Mouse (Mus musculus): Measurements from ENCODE around the gene Ap1m1.

Ap1m1 gene

DNA sequence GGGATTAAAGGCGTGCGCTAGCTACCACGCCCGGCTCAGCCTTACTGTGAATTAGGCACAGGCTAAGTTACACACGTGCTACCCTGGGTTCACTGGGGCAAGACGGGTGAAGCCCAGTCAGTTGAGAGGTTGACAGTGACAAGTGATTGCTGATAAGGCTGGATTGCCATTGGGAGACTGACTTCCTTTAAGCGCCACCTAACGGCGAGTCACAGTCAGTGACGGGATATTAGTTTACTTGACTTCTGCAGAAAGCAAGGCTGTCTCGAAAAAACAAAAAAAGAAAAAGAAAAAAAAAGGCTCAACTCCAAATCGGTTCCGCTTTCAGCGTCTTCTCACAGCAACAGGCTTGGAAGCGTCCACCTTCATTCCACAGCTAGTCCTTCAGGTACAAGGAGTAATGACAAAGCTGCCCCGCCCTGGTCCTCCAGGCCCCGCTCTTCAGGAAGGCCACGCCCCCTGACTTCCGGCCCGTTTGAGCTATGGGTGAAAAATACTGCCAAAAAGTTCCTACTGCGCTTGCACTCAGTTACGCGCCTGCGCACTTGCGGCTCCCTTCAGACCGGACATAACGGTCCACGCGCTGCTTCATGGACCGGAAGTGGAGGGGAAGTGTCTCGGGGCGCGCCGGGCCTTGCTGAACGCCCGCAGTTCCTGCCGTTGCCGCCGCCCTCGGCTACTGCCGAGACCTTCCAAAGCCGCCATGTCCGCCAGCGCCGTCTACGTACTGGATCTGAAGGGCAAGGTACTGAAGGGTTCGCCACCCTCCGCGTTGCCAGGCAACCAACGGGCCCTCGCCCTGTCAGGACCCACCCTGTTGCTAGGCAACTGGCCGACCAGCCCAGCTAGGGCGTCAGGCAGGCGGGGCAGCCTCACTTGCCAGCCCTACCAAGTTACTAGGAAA lies at the start of gene Ap1m1:
Gene Ap1m1 (plus strand): TSS at position 520 of the 904 bp plus-strand sequence.
- in situ Hi-C loops (cut with MboI; ENCODE audit: low sequenced_read_pairs): no loop called here

DNA sequence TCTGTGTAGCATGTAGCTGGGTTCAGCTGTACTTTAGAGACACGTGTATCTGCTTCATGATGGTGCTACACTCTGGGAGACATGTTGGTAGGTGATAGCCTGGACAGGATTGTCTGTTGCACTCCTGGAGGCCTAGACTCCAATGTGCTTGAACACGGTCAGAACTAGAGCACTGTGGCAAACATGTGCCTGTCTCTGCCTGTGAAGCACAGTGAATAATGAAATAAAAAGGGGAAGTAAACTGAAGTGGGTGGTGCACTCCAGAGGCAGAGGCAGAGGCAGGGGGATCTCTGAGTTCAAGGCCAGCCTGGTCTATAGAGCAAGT lies 49.6 kb upstream of the Ap1m1 start:
- in situ Hi-C loops (cut with MboI; ENCODE audit: low sequenced_read_pairs): no loop called here

DNA sequence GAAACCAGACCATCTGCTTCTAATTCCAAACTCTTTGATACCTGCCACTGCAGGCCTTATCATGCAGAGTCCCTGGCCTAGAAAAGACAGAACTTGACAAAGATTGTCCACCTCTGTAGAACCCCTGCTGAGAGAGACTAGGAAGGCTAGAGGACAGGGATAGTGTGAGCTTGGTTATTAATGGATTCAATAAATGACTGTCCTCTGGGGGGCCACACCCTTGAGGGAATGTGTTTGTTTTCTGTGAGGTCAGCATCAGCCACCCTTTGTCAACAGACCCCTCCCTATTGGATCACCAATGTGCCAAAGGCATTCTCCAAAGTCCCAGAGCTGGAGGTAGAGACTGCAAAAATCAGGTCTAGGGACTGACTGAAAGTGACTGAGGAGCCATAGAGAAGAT lies 47.8 kb upstream of the Ap1m1 start:
- in situ Hi-C loops (cut with MboI; ENCODE audit: low sequenced_read_pairs): no loop called here

DNA sequence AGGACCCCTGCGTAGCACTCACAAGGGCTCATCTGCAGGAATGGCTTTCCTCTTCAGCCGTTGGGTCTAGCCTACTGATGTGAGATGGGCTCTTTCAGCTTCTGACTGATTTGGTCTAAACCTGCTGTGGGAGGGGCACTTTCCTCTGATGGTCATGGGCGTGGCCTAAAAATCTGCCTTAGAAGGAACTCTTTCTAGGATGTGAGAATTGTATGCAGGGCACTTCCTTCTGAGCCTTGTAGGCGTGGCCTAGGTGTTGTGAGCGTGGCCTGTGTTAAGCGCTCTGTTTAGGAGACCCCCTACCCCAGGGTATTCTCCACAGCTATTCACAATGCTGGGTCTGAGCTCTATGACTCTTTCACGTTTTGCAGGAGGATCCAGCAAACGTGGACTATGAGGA lies 41.8 kb upstream of the Ap1m1 start:
- in situ Hi-C loops (cut with MboI; ENCODE audit: low sequenced_read_pairs): no loop called here

DNA sequence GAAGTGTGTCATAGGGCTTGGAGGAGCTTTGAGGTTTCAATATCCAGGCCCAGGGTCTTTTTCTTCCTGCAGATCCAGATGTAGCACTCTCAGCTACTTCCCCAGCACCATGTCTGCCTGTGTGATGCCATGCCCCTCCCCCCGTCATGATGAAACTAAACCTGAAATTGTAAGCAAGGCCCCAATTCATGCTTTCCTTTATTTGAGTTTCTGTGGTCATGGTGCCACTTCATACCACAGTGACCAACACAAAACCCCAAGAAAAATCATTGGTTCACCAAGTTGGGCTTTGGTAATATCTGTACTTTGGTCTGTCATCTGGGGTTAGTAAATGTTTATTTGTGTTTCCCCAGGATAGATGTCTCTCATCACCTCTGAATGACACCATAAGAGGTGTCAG lies 31.2 kb upstream of the Ap1m1 start:
- in situ Hi-C loops (cut with MboI; ENCODE audit: low sequenced_read_pairs): no loop called here

DNA sequence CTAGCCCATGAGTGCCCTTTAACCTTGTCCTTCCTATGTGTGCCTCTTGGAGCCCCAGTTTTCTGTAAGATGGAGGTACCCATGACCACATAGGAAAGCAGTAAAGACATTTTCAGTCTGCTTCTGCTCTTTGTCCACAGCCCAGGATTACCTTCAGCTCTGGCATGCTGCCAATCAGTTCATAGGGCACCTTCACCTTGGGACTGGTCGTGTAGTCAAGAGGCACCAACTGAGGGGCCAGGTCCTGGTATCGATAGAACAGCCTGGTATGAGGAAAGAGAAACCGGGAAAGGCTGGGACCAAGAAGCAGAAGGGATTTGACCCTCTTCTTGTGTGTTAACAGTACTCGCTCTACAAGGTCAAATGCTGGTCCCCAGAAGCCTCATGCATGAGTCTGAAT lies 29.6 kb upstream of the Ap1m1 start:
- in situ Hi-C loops (cut with MboI; ENCODE audit: low sequenced_read_pairs): no loop called here

DNA sequence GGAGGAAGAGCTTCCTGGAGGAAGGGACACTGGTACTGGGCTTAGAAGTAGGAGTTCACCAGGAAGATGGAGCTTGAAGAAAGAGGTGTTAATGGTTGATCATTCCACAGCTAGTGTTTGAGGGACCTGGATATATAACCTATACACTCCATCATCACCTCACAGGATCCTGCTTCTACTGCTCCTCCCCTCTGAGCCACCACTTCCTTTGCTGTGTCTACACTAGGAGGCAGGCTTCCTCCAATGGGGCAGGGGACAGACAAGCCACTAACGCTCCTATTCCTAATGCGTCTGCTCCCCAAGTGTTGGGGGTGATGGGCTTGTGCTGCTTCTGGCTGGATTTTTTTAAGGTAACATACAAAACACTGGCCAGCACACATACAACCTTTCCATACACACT lies 29.1 kb upstream of the Ap1m1 start:
- in situ Hi-C loops (cut with MboI; ENCODE audit: low sequenced_read_pairs): no loop called here

DNA sequence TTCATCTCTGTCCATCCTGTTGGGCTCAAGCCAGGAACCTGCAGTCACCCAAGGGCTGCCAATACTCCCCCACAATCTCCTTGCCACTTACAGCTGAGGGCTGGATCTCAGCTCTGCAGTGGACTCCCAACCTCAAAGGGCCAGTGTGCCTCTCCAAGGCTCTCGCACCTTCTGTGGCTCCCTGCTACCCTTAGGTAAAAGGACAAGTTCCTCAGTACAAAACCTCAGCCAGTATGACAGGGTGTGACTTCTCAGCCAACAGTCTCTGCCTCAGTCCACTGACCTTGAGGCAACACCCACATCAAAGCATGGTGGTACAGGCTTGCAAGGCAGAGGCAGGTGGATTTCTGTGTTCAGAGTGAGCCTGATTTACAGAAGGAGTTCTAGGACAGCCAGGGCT lies 28.0 kb upstream of the Ap1m1 start:
- in situ Hi-C loops (cut with MboI; ENCODE audit: low sequenced_read_pairs): no loop called here

DNA sequence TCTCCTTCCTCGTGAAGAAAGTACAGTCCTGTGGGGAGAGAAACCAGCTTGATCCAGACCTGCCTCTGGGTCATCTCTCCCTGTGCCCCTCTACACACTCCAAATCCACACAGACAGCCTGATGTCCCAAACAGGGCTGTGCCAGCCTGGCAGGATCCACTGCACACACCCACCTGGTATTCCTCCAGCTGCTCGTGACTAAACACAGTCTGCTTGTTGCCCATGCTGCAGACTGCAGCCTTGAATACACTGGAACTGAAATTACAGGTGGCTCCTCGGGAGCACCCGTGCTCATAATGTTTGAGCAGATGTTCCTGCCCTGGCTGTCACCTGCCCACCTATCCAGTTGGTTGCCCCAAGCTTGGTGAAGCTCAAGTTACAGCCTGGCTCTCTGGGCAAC lies 27.1 kb upstream of the Ap1m1 start, which contains the start of gene Cib3:
Gene Cib3 (minus strand): TSS at position 87 of the 400 bp plus-strand sequence.
- in situ Hi-C loops (cut with MboI; ENCODE audit: low sequenced_read_pairs): no loop called here

DNA sequence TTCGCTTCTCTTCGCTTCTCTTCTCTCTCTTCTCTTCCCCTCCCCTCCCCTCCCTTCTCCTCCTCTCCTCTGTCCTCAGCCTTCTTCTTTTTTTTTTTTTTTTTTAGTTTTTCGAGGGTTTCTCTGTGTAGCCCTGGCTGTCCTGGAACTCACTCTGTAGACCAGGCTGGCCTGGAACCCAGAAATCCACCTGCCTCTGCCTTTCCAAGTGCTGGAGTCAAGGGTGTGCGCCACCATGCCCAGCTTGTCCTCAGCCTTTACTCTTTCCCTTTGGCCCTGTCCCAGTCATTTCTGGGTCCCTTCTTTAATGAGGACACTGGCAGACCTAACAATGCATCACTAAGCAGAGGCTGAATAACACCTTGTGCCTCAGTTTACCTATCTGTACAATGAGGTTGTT lies 26.3 kb upstream of the Ap1m1 start, which contains the start of gene Gm11034:
Gene Gm11034 (minus strand): TSS at position 101 of the 400 bp plus-strand sequence.
- in situ Hi-C loops (cut with MboI; ENCODE audit: low sequenced_read_pairs): no loop called here

DNA sequence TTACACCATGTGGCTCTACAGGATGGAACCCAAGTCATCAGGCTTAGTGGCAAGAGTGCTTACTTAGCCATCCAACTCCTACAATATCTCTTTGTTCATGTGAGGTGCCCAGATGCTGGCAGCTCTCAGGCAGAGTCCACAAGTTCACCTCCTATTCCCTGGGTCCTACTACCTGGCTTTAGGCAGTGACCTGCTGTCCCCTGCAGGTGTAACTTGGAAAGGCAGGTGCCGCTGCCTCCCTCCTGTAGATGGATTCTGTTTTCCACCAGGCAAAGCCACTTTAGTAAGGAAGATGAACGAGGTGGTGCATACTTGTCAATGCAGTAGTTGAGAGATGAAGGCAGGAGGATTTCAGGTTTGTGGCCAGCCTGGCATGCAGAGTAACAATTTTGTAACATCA lies 24.8 kb upstream of the Ap1m1 start:
- in situ Hi-C loops (cut with MboI; ENCODE audit: low sequenced_read_pairs): loop anchor here (5.0 kb wide), 1 partner anchor 33 kb away; no protein-coding TSS in a partner anchor

DNA sequence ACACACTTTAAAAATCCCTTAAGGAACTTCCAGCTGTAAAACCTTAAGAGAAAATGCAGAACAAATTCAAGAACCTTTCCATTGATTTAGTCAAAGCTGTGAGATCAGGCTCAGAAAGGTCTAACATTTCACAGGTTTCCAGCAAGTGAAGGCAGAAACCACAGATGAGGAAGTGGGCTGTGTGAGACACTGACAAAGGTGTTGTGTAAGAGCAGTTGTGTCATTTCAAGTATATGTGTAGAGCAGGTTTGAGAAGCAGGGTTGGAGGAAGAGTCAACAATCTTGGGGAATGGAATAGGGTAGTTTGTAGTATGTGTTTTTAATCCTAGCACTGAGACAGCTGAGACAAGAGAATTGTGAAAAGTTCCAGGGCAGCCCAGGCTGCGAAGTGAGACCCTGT lies 23.9 kb upstream of the Ap1m1 start:
- in situ Hi-C loops (cut with MboI; ENCODE audit: low sequenced_read_pairs): loop anchor here (5.0 kb wide), 1 partner anchor 34 kb away; no protein-coding TSS in a partner anchor

DNA sequence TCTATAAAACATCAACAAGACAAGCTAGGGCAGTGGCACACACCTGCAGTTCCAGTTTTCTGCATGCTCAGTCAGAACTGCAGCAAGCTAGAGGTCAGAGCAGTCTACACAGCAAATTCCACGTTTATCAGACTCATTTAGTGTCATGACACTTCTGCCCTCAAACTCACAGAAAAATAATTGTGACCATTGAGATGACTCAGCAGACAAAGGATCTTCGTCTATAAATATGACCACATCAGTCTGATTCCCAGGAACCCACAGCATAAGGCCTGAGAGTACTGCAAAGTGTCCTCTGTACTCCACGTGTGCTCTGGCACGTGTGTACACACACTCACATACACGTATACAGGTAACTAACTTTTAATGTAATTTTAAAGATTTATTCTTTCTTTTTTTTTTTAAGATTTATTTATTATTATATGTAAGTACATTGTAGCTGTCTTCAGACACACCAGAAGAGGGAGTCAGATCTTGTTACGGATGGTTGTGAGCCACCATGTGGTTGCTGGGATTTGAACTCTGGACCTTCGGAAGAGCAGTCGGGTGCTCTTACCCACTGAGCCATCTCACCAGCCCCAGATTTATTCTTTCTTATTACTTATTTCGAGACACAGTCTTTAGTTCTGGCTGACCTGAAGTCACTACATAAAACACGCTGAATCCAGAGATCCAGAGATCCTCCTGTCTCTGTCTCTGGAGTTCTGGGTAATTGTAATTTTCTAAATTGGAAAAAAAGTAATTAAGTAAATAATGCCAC lies 20.9 kb upstream of the Ap1m1 start:
- in situ Hi-C loops (cut with MboI; ENCODE audit: low sequenced_read_pairs): loop anchor here (5.0 kb wide), 1 partner anchor 37 kb away; no protein-coding TSS in a partner anchor

DNA sequence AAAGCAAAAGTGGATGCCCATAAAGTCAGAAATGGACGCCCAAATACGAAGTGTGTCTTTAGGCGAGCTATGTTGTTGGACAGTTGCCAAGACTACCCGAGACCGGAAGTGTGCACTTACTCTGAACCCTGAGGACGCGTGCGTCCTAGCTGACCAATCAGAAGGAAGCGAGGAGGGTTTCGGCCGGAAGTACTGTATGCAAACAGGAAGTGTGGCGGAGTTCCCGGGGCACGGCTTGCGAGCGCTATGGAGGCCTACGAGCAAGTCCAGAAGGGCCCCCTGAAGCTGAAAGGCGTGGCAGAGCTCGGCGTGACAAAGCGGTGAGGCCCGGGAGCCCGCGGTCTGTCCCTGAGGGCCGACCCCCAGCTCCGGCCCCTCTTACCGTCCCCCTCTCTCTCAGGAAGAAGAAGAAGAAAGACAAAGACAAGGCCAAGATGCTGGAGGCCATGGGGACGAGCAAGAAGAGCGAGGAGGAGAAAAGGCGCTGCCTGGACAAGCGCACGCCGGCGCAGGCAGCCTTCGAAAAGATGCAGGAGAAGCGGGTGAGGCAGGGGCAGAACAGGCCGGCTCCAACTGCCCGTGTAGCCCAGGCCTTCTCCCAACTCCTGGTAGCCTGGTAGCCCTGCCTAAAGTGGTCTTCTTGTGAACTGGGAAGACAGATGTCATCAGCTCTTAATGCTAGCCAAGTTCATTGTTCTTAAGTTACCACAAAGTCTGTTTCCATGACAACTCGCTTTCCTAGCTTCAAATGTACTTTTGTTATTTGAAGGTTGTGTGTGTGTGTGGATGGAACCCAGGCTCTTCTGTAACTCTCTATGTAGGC lies 20.1 kb upstream of the Ap1m1 start, which contains the start of gene Fam32a:
Gene Fam32a (plus strand): TSS at position 190 of the 823 bp plus-strand sequence.
- in situ Hi-C loops (cut with MboI; ENCODE audit: low sequenced_read_pairs): loop anchor here (5.0 kb wide), 1 partner anchor 37 kb away; no protein-coding TSS in a partner anchor

DNA sequence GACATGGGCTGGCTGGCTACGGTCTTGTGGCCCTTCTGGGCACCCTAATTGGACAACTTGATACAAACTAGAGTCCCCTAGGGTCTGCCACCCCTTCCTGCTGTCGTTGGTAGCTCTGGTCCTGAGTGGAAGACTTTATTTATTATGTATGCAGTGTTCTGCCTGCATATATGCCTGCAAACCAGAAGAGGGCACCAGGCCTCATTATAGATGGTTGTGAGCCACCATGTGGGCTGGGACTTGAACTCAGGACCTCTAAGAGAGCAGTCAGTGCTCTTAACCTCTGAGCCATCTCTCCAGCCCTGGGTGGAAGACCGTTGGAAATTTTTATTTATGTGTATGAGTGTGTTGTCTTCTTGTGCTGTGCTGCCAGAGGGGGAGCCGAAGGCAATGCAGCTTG lies 19.1 kb upstream of the Ap1m1 start:
- in situ Hi-C loops (cut with MboI; ENCODE audit: low sequenced_read_pairs): no loop called here

DNA sequence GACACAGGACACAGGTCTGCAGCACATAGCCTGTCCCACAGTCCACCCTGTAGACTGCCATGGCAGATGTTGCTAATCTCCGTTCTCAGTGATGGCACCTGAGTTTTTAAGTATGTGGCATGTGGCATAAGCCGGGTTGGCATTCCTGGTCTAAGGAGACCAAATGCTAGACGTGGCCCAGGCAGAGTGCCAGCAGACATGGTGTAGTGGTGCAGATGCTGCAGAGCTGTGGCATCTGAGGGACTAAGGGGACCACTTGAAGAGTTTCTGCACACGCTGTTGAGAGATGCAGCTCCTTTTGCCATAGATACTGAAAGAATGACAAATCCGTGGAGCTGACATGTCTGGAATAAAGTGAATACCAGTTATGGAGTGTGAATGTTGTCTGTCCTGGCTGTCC lies 17.2 kb upstream of the Ap1m1 start:
- in situ Hi-C loops (cut with MboI; ENCODE audit: low sequenced_read_pairs): no loop called here

DNA sequence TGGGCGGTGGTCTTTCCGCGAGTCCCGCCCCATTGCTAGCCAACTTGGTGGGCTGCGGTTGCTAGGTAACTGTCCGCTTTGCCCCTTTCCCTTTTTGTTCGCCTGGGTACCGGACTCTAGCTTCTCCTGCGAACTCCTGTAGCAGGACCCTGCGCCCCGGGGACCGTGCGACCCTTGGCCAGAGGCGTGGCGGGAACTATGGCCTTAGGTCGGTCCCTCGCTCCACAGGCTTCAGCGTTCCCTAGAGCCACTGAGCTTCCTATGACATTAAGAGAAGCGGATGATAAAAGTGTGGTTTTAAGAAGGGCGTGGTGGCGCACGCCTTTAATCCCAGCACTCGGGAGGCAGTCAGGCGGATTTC lies 565 bp downstream of the Ap1m1 start:
- in situ Hi-C loops (cut with MboI; ENCODE audit: low sequenced_read_pairs): no loop called here

DNA sequence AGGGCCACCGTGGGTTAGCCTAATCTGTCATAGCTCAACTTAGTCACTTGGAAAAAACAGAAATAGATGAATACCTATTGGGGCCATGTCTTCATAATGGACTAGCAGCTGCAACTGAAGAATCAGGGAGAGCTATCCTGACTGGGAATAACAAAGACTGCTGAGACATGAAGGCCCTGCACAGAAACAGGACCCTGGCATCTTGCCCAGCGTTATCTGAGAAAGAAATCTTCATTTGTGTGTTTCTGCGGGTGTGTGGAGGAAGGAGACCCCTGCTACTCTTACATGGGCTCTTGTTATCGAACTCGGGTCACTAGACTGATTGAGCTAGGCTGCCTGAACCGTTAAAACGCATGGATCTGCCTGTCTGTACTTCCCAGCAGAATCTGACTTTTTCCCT lies 1.1 kb downstream of the Ap1m1 start:
- in situ Hi-C loops (cut with MboI; ENCODE audit: low sequenced_read_pairs): no loop called here

DNA sequence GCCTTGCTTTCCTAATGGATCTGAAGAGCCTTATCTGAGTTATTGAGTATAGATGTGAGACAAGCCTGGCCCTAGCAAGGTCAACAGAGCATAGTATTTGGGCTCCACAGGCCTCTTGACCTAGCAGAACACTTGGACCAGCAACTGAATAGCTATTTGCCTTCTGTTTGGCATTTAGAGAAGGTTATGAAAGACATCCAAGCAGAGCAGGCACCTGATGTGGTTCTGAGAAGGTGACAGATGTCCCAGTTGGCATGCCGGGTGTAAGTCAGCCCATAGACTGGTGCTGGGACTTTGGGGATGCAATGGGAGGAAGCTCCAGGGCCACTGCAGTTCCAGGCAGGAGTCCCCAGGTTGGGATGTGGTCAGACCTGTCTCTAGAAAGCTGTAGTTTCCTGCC lies 2.4 kb downstream of the Ap1m1 start:
- in situ Hi-C loops (cut with MboI; ENCODE audit: low sequenced_read_pairs): no loop called here

DNA sequence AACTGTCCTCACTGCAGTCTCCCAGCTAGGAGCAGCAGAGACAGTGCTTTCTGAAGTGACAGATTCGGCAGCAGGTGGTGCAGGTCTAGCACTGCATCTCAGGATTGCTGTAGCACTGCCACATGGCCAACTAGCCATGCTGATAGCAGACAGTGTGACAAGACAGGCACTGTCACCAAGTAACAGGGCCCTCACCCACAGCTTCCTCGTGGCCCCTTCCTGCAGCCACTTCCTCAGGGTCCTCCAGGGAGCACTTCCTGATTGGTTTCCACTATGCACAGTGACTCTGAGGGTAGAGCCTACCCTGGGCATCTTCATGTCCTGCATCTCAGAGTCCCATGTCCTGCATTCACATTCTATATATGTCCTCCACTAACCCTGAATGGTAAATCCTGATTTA lies 4.8 kb downstream of the Ap1m1 start:
- in situ Hi-C loops (cut with MboI; ENCODE audit: low sequenced_read_pairs): no loop called here

Data from CH12F3 (cell line).